Mouse (Mus musculus) spleen, postnatal 0 days (tissue): ENCODE measurements around the gene Neurog2. TPM values are rescaled to one million over a fixed set of nuclear protein-coding genes. Genes with fewer than 3 reads are reported as not detected.

Experiments
- polyA plus RNA-seq: library from polyadenylated mRNA; unstranded; fragments of >200 nt; fragmentation: Nextera tagmentation; extraction: Ambion mirVana; gene quantifications from 2 replicates; pipeline ENCODE4 v1.2.1, GENCODE M21; 2015

Neurog2 gene
- polyA plus RNA-seq: not detected in 2 replicates

GRCm38 (mm10) chr3:127633080-127634032 is at the start of gene Neurog2:
Neurog2 (plus strand) TSS chr3:127633135.

Other genes with a start within 250 kb of the Neurog2 start
- 8.2 and 9.0 TPM in 2 replicates for gene Ank2, start 133.8 kb upstream of the Neurog2 start, polyA plus RNA-seq
- gene Larp7, start 79.8 kb upstream of the Neurog2 start, polyA plus RNA-seq: 52.0 and 53.5 TPM in 2 replicates
- 6.3 and 6.9 TPM in 2 replicates for gene Zgrf1, start 79.6 kb upstream of the Neurog2 start, polyA plus RNA-seq
- 0.82 and 0.86 TPM in 2 replicates for gene Alpk1, start 147.4 kb downstream of the Neurog2 start, polyA plus RNA-seq
- 27.7 and 31.9 TPM in 2 replicates for gene Tifa, start 156.7 kb downstream of the Neurog2 start, polyA plus RNA-seq
- gene Ap1ar, start 204.4 kb downstream of the Neurog2 start, polyA plus RNA-seq: 27.7 and 29.8 TPM in 2 replicates